Mouse (Mus musculus) intestine, embryonic 15.5 days (tissue): Measurements from ENCODE around the gene Gars. TPM values are rescaled to one million over a fixed set of nuclear protein-coding genes. Genes with fewer than 3 reads are reported as not detected.

Source experiments
- ATAC-seq: fragments of 200-750 bp; cut with Nextera tagmentation; 2 replicates; pipeline ENCODE4 v1.8.0; 2017; ENCODE audit warnings: moderate TSS enrichment, moderate library complexity
- H3K27ac ChIP-seq: fragments of 300-500 bp; sonication (generic); 2 replicates; pipeline ENCODE4 v1.5.1; 2015; ENCODE audit warnings: mild to moderate bottlenecking, inconsistent platforms
- H3K27me3 ChIP-seq: fragments of 300-500 bp; sonication (generic); replicated peaks from 2 replicates; pipeline ENCODE4 v1.6.1; 2015; ENCODE audit warnings: inconsistent platforms
- H3K36me3 ChIP-seq: fragments of 300-500 bp; sonication (generic); 2 replicates; pipeline ENCODE4 v1.6.1; 2015; ENCODE audit warnings: inconsistent platforms
- H3K4me1 ChIP-seq: fragments of 300-500 bp; sonication (generic); replicated peaks from 2 replicates; pipeline ENCODE4 v1.6.1; 2015; ENCODE audit warnings: inconsistent platforms
- H3K4me2 ChIP-seq: fragments of 300-500 bp; sonication (generic); replicated peaks from 2 replicates; pipeline ENCODE4 v1.6.1; 2015; ENCODE audit warnings: mild to moderate bottlenecking, inconsistent platforms
- H3K4me3 ChIP-seq: fragments of 300-500 bp; sonication (generic); replicated peaks from 2 replicates; pipeline ENCODE4 v1.5.1; 2015; ENCODE audit warnings: inconsistent platforms
- H3K9ac ChIP-seq: fragments of 300-500 bp; sonication (generic); 2 replicates; pipeline ENCODE4 v1.6.1; 2015; ENCODE audit warnings: inconsistent platforms
- H3K9me3 ChIP-seq: fragments of 300-500 bp; sonication (generic); 2 replicates; pipeline ENCODE4 v1.6.1; 2016; ENCODE audit warnings: inconsistent platforms
- WGBS: fragments of 180-500 bp; shearing (Covaris S2); methylation state at CpG from one replicate; pipeline ENCODE4 v1.1.7; 2015; 5-methylcytosine and 5-hydroxymethylcytosine counted together
- polyA plus RNA-seq: library from polyadenylated mRNA; unstranded; fragments of >200 nt; fragmentation: Nextera tagmentation; extraction: Ambion mirVana; gene quantifications from 2 replicates; pipeline ENCODE4 v1.2.1, GENCODE M21; 2015

The Gars gene
- polyA plus RNA-seq, 1 experiment from 2014 or later, result 172 TPM

GRCm38 (mm10) chr6:55043206-55043605, 5.4 kb downstream of the Gars start:
- no peak for ATAC-seq
- WGBS, result 66% methylated on average over 8 of the region's 8 CpGs
- peaks cover 5% of the 10 kb centered on the region for H3K36me3 ChIP-seq
- no peaks in the 10 kb centered on the region for H3K9me3 ChIP-seq
- H3K4me2 ChIP-seq, result no peak overlapping the region
- H3K27ac ChIP-seq, result no peak overlapping the region
- no peak overlapping the region for H3K9ac ChIP-seq
- 0 out of 2 replicates have a peak, but pooled peaks cover 7% of the 10 kb centered on the region for H3K4me1 ChIP-seq
- H3K27me3 ChIP-seq, result no peaks in the 10 kb centered on the region
- no peak overlapping the region for H3K4me3 ChIP-seq

DNA sequence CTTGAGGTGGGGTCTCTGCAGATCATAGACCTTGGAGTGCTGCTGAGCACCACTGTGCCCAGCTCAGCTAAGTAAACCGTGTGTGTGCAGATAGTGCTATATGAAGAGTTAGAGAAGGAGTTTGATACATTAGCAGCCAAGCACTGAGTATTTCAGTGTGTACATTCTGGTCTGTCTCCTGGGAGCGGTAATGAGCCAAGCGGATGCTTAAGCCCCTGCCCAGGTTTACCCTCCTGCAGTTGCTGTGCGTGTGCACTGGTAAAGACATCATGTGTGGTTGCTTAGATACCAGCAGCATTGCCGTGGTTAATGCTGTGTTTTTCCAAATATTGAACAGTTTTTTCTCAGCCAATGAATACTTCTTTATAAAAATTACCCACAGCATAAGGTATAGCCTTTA, 6.7 kb downstream of the Gars start:
- Histone ChIP-seq H3K4me1 (0 out of 2 replicates have a peak, but pooled peaks cover 3% of the 10 kb centered on the region), H3K9me3 (no peaks in the 10 kb centered on the region), H3K4me2 (no peak overlapping the region), H3K27ac (no peak overlapping the region), H3K4me3 (no peak overlapping the region), H3K9ac (no peak overlapping the region), H3K36me3 (peaks cover 5% of the 10 kb centered on the region), H3K27me3 (no peaks in the 10 kb centered on the region)
- no peak for ATAC-seq
- 70% methylated on average over 5 of the region's 5 CpGs for WGBS

GRCm38 (mm10) chr6:55045326-55045725, 7.5 kb downstream of the Gars start:
- 77% methylated on average over 1 of the region's 1 CpGs for WGBS
- Histone ChIP-seq H3K27me3 (no peaks in the 10 kb centered on the region), H3K27ac (no peak overlapping the region), H3K4me3 (no peak overlapping the region), H3K9ac (no peak overlapping the region), H3K9me3 (no peaks in the 10 kb centered on the region), H3K36me3 (peaks cover 10% of the 10 kb centered on the region), H3K4me1 (no peaks in the 10 kb centered on the region), H3K4me2 (no peak overlapping the region)
- no peak for ATAC-seq

DNA sequence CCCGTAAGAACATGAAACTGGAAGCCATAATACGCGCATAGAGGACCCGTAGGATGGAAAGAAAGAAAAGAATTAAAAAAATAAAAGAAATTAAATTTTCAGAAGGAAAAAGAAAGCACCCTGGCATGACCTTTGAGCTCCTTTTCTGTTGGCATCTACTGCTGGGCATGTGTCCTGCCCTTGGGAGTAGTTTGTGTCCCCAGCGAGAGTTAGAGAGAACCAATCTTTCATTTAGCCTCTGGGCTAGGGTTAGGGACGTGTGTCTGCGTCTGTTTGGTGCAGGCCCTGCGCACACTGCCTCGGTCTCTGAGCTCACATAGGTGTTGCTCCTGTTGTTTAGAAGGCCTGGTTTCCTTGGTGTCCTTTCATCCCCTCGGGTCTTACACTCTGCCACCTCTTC, 11.4 kb downstream of the Gars start:
- no peaks in the 10 kb centered on the region for H3K4me1 ChIP-seq
- no peak overlapping the region for H3K4me3 ChIP-seq
- no peak overlapping the region for H3K9ac ChIP-seq
- H3K27me3 ChIP-seq, result no peaks in the 10 kb centered on the region
- 86% methylated on average over 10 of the region's 10 CpGs for WGBS
- H3K27ac ChIP-seq, result no peak overlapping the region
- no peaks in the 10 kb centered on the region for H3K9me3 ChIP-seq
- H3K4me2 ChIP-seq, result no peak overlapping the region
- no peak for ATAC-seq
- H3K36me3 ChIP-seq, result peaks cover 21% of the 10 kb centered on the region

- 91% methylated on average over 4 of the region's 4 CpGs for WGBS
- ATAC-seq, result no peak
- no peak overlapping the region for H3K4me2 ChIP-seq
- H3K27ac ChIP-seq, result no peak overlapping the region
- no peak overlapping the region for H3K4me3 ChIP-seq
- H3K27me3 ChIP-seq, result no peaks in the 10 kb centered on the region
- no peaks in the 10 kb centered on the region for H3K4me1 ChIP-seq
- peaks cover 25% of the 10 kb centered on the region; the same call in 1 of the 2 replicates for H3K36me3 ChIP-seq
- no peaks in the 10 kb centered on the region for H3K9me3 ChIP-seq
- no peak overlapping the region for H3K9ac ChIP-seq
These were observed 16.7 kb downstream of the Gars start for GRCm38 (mm10) chr6:55054491-55054890.

DNA sequence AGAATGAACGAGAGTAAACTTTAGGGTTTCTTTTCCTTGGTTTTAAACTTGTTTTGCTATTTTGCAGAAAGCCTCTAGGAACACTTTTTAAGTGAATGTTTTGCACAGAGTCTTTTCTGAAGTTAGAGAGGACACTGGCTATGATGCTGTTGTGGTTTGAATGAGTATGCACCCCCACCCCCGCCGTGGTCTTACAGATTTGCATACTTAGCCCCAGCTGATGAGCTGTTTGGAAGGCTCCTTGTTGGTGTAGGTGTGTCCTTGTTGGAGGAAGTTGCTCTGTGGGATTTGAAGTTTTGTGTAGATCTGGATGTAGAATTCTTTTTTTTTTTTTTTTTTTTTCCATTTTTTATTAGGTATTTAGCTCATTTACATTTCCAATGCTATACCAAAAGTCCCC, 19.6 kb downstream of the Gars start:
- WGBS, result 86% methylated on average over 3 of the region's 3 CpGs

GRCm38 (mm10) chr6:55060241-55060825, 22.5 kb downstream of the Gars start:
- ATAC-seq, result no peak
- 89% methylated on average over 7 of the region's 7 CpGs for WGBS
- Histone ChIP-seq H3K9ac (no peak overlapping the region), H3K4me2 (no peak overlapping the region), H3K27me3 (no peaks in the 10 kb centered on the region), H3K27ac (no peak overlapping the region), H3K4me1 (no peaks in the 10 kb centered on the region), H3K4me3 (no peak overlapping the region), H3K36me3 (0 out of 2 replicates have a peak, but pooled peaks cover 13% of the 10 kb centered on the region), H3K9me3 (no peaks in the 10 kb centered on the region)

More for the DNA sequence above, 19.6 kb downstream of the Gars start:
- ATAC-seq, result no peak
- H3K4me2 ChIP-seq, result no peak overlapping the region
- no peaks in the 10 kb centered on the region for H3K4me1 ChIP-seq
- no peaks in the 10 kb centered on the region for H3K9me3 ChIP-seq
- H3K36me3 ChIP-seq, result peaks cover 24% of the 10 kb centered on the region; the same call in 1 of the 2 replicates
- H3K4me3 ChIP-seq, result no peak overlapping the region
- no peak overlapping the region for H3K9ac ChIP-seq
- H3K27ac ChIP-seq, result no peak overlapping the region
- H3K27me3 ChIP-seq, result no peaks in the 10 kb centered on the region

DNA sequence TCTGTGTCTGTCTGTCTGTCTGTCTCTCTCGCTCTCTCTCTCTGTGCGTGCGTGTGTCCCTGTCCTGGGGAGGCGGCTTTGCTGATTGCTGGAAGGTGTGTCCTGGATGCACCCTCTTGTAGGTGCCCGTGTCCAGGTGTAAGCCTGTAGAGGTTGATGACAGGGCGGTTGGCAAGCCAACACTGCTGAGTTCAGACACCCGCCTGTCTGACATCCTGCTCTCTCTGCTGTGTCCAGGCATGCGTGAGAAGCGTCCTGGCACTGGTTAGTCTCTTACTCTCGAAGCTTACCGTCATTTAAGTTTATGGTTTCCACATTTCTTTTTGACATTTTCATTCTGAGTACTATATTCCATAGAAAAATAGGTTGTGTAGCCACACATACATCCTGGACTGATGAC, 23.5 kb downstream of the Gars start:
- Histone ChIP-seq H3K4me2 (no peak overlapping the region), H3K27me3 (no peaks in the 10 kb centered on the region), H3K9ac (no peak overlapping the region), H3K9me3 (no peaks in the 10 kb centered on the region), H3K36me3 (0 out of 2 replicates have a peak, but pooled peaks cover 21% of the 10 kb centered on the region), H3K4me1 (no peaks in the 10 kb centered on the region), H3K4me3 (no peak overlapping the region), H3K27ac (no peak overlapping the region)
- 91% methylated on average over 11 of the region's 11 CpGs for WGBS
- no peak for ATAC-seq

GRCm38 (mm10) chr6:55062200-55062599, 24.4 kb downstream of the Gars start:
- H3K9me3 ChIP-seq, result no peaks in the 10 kb centered on the region
- H3K27me3 ChIP-seq, result no peaks in the 10 kb centered on the region
- no peak for ATAC-seq
- WGBS, result 85% methylated on average over 5 of the region's 5 CpGs
- no peak overlapping the region for H3K27ac ChIP-seq
- H3K4me2 ChIP-seq, result no peak overlapping the region
- H3K36me3 ChIP-seq, result 0 out of 2 replicates have a peak, but pooled peaks cover 17% of the 10 kb centered on the region
- no peaks in the 10 kb centered on the region for H3K4me1 ChIP-seq
- no peak overlapping the region for H3K4me3 ChIP-seq
- no peak overlapping the region for H3K9ac ChIP-seq

DNA sequence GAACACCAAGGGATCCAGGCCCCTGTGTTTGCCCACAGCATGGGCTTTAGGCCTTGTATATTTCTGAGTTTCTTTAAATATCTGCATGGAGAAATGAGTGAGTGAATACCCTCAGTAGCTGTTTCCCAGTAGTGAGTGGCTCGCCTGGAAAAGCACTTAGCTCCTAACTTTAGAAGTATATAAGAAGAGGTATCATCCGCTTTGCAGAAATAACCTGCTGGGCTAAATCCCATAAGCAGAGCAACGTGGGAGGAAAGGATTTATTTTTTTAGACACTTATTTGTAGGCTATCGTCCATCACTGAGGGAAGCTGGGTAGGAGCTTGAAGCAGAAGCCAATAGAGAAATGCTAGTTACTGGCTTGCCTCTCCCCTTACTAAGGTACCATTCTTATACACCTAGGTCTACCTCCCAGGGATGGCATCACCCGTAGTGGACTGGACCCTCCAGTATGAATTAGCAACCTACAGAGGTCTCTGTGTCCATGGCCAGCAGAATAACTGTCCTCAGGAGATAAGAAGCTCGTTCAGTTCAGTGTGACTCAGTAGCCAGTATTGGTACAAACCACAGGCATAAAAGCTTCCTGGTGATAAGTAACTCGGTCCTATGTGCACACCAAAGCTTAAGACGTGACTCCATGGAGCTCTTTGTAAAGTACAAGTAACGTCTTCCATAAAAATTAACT, 26.1 kb downstream of the Gars start:
- Histone ChIP-seq H3K36me3 (0 out of 2 replicates have a peak, but pooled peaks cover 17% of the 10 kb centered on the region), H3K4me1 (no peaks in the 10 kb centered on the region), H3K27ac (no peak overlapping the region), H3K9me3 (no peaks in the 10 kb centered on the region), H3K9ac (no peak overlapping the region), H3K27me3 (no peaks in the 10 kb centered on the region), H3K4me3 (no peak overlapping the region), H3K4me2 (no peak overlapping the region)
- WGBS, result 89% methylated on average over 9 of the region's 9 CpGs
- ATAC-seq, result no peak

GRCm38 (mm10) chr6:55064477-55064827, 26.6 kb downstream of the Gars start:
- Histone ChIP-seq H3K4me2 (no peak overlapping the region), H3K9ac (no peak overlapping the region), H3K9me3 (no peaks in the 10 kb centered on the region), H3K27me3 (no peaks in the 10 kb centered on the region), H3K4me1 (no peaks in the 10 kb centered on the region), H3K4me3 (no peak overlapping the region), H3K36me3 (0 out of 2 replicates have a peak, but pooled peaks cover 17% of the 10 kb centered on the region), H3K27ac (no peak overlapping the region)
- no peak for ATAC-seq
- 87% methylated on average over 7 of the region's 7 CpGs for WGBS

DNA sequence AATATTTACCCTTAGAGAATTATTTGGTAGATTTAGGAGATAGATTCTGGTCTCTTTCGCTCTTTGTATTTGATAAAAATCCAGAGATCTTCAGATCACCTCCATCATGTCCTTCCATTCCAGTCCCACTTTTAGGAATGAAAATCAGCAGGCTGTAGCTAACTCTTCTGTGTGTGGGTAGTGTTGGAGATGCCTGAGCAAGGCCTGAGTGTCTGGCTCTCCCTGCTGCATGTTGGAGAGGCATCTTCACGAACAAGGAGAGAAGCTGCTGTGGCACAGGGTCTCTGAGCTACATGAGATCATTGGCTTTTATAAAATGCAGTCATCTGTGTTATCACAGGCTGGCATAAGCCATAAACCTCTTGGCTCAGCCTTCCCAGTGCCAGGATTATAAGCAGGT, 28.1 kb downstream of the Gars start:
- Histone ChIP-seq H3K36me3 (0 out of 2 replicates have a peak, but pooled peaks cover 16% of the 10 kb centered on the region), H3K9me3 (no peaks in the 10 kb centered on the region), H3K27me3 (no peaks in the 10 kb centered on the region), H3K4me2 (no peak overlapping the region), H3K4me1 (no peaks in the 10 kb centered on the region), H3K4me3 (no peak overlapping the region), H3K27ac (no peak overlapping the region), H3K9ac (no peak overlapping the region)
- WGBS, result 90% methylated on average over 2 of the region's 2 CpGs
- no peak for ATAC-seq
